Comparison of ENCODE assay signal across 10 mouse cellular contexts in genomic region chr3:87767764-87768163, GRCm38 (mm10). TPM values are rescaled to one million over a fixed set of nuclear protein-coding genes. Genes with fewer than 3 reads are reported as not detected.
A peak's percentile ranks its signal among the peaks of the same experiment; 100 is the strongest.
DNase-seq lines count a peak whose midpoint lies in the region; ATAC-seq lines count a peak whose summit lies in the region.
"Had no signal": no experiment of that assay in that cellular context is flagged by ENCODE, and none has a peak within 500 bp of the region (broad histone marks: within the 10 kb centered on the region; RNA-seq: fewer than 3 reads in every experiment).

No protein-coding gene starts in this region.

- 79% methylated on average over 8 of the region's 8 CpGs for WGBS in forebrain, embryonic 15.5 days
- 82% methylated on average over 8 of the region's 8 CpGs for WGBS in forebrain, embryonic 11.5 days
- 78% methylated on average over 8 of the region's 8 CpGs for WGBS in limb, embryonic 10.5 days

- DNase-seq in forebrain, embryonic 11.5 days (ENCODE audit: low spot score), result no peak
- peak; percentile 49 to 56 for DNase-seq in heart, postnatal 36 days
- no peak for DNase-seq in limb, embryonic 10.5 days (ENCODE audit: low spot score)
- peak; percentile 13 for DNase-seq in naive thymus-derived CD4-positive, alpha-beta T cell, adult 2 months (ENCODE audit: low read depth)
- DNase-seq in MN1 (ENCODE audit: low spot score), result no peak
- DNase-seq in cerebellum, postnatal 4 days (ENCODE audit: low spot score in 2 of 2), result no peak
- no peak for DNase-seq in adrenal gland, adult 18-20 months (ENCODE audit: low spot score in 2 of 2)

- intact Hi-C loops in heart, postnatal 36 days (cut with DNase I), result no loop called here

- no peaks in the 10 kb centered on the region for H3K36me3 ChIP-seq in forebrain, embryonic 15.5 days
- H3K36me3 ChIP-seq in forebrain, embryonic 11.5 days (ENCODE audit: control insufficient read depth, insufficient read depth, low read length), result no peaks in the 10 kb centered on the region
- no peaks in the 10 kb centered on the region for H3K36me3 ChIP-seq in limb, embryonic 10.5 days

- peaks cover 9% of the 10 kb centered on the region for H3K4me1 ChIP-seq in forebrain, embryonic 15.5 days
- H3K4me1 ChIP-seq in forebrain, embryonic 11.5 days (replicated peaks; ENCODE audit: control insufficient read depth, insufficient read depth, low read length), result peaks cover 7% of the 10 kb centered on the region; the same call in 1 of the 2 replicates
- H3K4me1 ChIP-seq in limb, embryonic 10.5 days, result peaks cover 65% of the 10 kb centered on the region

- peaks cover 12% of the 10 kb centered on the region for H3K27me3 ChIP-seq in forebrain, embryonic 15.5 days
- peaks cover 11% of the 10 kb centered on the region; the same call in 1 of the 2 replicates for H3K27me3 ChIP-seq in forebrain, embryonic 11.5 days (ENCODE audit: control insufficient read depth, insufficient read depth, low read length)
- H3K27me3 ChIP-seq in limb, embryonic 10.5 days (ENCODE audit: low read depth, poor library complexity, severe bottlenecking), result peaks cover 38% of the 10 kb centered on the region

- H3K9me3 ChIP-seq in forebrain, embryonic 15.5 days, result no peaks in the 10 kb centered on the region
- no peaks in the 10 kb centered on the region for H3K9me3 ChIP-seq in forebrain, embryonic 11.5 days (ENCODE audit: control insufficient read depth, low read length)
- no peaks in the 10 kb centered on the region for H3K9me3 ChIP-seq in limb, embryonic 10.5 days (replicated peaks)

- H3K4me3 ChIP-seq in forebrain, embryonic 15.5 days, result peak overlapping the region; percentile 35; the same call in 1 of the 2 replicates
- H3K4me3 ChIP-seq in forebrain, embryonic 11.5 days (ENCODE audit: low read depth, low read length), result no peak overlapping the region
- H3K4me3 ChIP-seq in limb, embryonic 10.5 days, result peak overlapping the region; percentile 58

- no peak for ATAC-seq in forebrain, embryonic 15.5 days (replicated peaks)
- no peak for ATAC-seq in forebrain, embryonic 11.5 days (replicated peaks; ENCODE audit: low FRiP score)

- no peak overlapping the region for H3K4me2 ChIP-seq in forebrain, embryonic 15.5 days (replicated peaks)
- H3K4me2 ChIP-seq in forebrain, embryonic 11.5 days (ENCODE audit: low read depth, low read length, severe bottlenecking), result no peak overlapping the region

- no peak overlapping the region for H3K9ac ChIP-seq in forebrain, embryonic 15.5 days (replicated peaks)
- H3K9ac ChIP-seq in forebrain, embryonic 11.5 days (ENCODE audit: low read length), result no peak overlapping the region

- no peak overlapping the region for H3K27ac ChIP-seq in forebrain, embryonic 15.5 days (replicated peaks)
- no peak overlapping the region for H3K27ac ChIP-seq in forebrain, embryonic 11.5 days (ENCODE audit: low read depth, low read length)
- H3K27ac ChIP-seq in limb, embryonic 10.5 days, result peak overlapping the region; percentile 83

RNA-seq across cellular contexts. Expression of gene Lrrc71, which starts 19.3 kb away (rescaled TPM):
- 0.61 and 1.2 TPM in 2 replicates for polyA plus RNA-seq in forebrain, embryonic 15.5 days (2015; fragmentation: Nextera tagmentation; extraction: Ambion mirVana)
- 0.24 and 0.55 TPM in 2 replicates for polyA plus RNA-seq in forebrain, embryonic 11.5 days (2014; fragmentation: Nextera tagmentation; extraction: Ambion mirVana)
- total RNA-seq in heart, postnatal 36 days (2021), result under 1 TPM; 0.14 to 0.28 TPM
- 0.31 and 0.43 TPM in 2 replicates for polyA plus RNA-seq in limb, embryonic 10.5 days (2016; fragmentation: Nextera tagmentation; extraction: Ambion mirVana)
- under 1 TPM; 0.38 to 0.63 TPM for total RNA-seq in adrenal gland, adult 18-20 months (2021)

RNA-seq across cellular contexts. Expression of gene Ntrk1, which starts 27.2 kb away (rescaled TPM):
- 1.0 and 1.3 TPM in 2 replicates for polyA plus RNA-seq in forebrain, embryonic 15.5 days (2015; fragmentation: Nextera tagmentation; extraction: Ambion mirVana)
- polyA plus RNA-seq in forebrain, embryonic 11.5 days (2014; fragmentation: Nextera tagmentation; extraction: Ambion mirVana), result 0.16 and 0.45 TPM in 2 replicates
- under 1 TPM; 0.16 to 0.19 TPM for total RNA-seq in heart, postnatal 36 days (2021)
- polyA plus RNA-seq in limb, embryonic 10.5 days (2016; fragmentation: Nextera tagmentation; extraction: Ambion mirVana), result 0.28 and 0.29 TPM in 2 replicates
- total RNA-seq in adrenal gland, adult 18-20 months (2021), result 10 to 100 TPM in 1 of 2 experiments, 1 to 10 TPM in 1; 7.1 to 12.5 TPM
- total RNA-seq: common myeloid progenitor, adult 5-6 weeks had no signal
- polyA plus RNA-seq: C2C12 had no signal

RNA-seq across cellular contexts. Expression of gene Insrr, which starts 29.0 kb away (rescaled TPM):
- 0.41 and 0.52 TPM in 2 replicates for polyA plus RNA-seq in forebrain, embryonic 15.5 days (2015; fragmentation: Nextera tagmentation; extraction: Ambion mirVana)
- polyA plus RNA-seq in forebrain, embryonic 11.5 days (2014; fragmentation: Nextera tagmentation; extraction: Ambion mirVana), result 0.32 and 0.33 TPM in 2 replicates
- total RNA-seq in heart, postnatal 36 days (2021), result under 1 TPM in 1 of 2 experiments, not detected in 1; 0.08 TPM
- 0.05 and 0.16 TPM in 2 replicates for polyA plus RNA-seq in limb, embryonic 10.5 days (2016; fragmentation: Nextera tagmentation; extraction: Ambion mirVana)
- total RNA-seq in adrenal gland, adult 18-20 months (2021), result 1 to 10 TPM in 1 of 2 experiments, under 1 TPM in 1; 0.76 to 1.2 TPM
- total RNA-seq: common myeloid progenitor, adult 5-6 weeks had no signal
- polyA plus RNA-seq: C2C12 had no signal

RNA-seq across cellular contexts. Expression of gene Pear1, which starts 56.3 kb away (rescaled TPM):
- 4.7 and 7.2 TPM in 2 replicates for polyA plus RNA-seq in forebrain, embryonic 15.5 days (2015; fragmentation: Nextera tagmentation; extraction: Ambion mirVana)
- polyA plus RNA-seq in forebrain, embryonic 11.5 days (2014; fragmentation: Nextera tagmentation; extraction: Ambion mirVana), result 8.2 and 8.6 TPM in 2 replicates
- total RNA-seq in heart, postnatal 36 days (2021), result 10 to 100 TPM; 19.5 to 22.5 TPM
- polyA plus RNA-seq in limb, embryonic 10.5 days (2016; fragmentation: Nextera tagmentation; extraction: Ambion mirVana), result 13.8 and 17.7 TPM in 2 replicates
- 10 to 100 TPM; 20.0 to 20.8 TPM for total RNA-seq in adrenal gland, adult 18-20 months (2021)

Comparison
In these comparisons a context has a peak if more than half of its experiments do, and no peak if none do; other contexts are left out.
1. DNase-seq: peak in heart, postnatal 36 days (2 of 2) and naive thymus-derived CD4-positive, alpha-beta T cell, adult 2 months (single experiment); none in forebrain, embryonic 11.5 days (single experiment), limb, embryonic 10.5 days (single experiment), MN1 (single experiment), cerebellum, postnatal 4 days (0 of 2) and adrenal gland, adult 18-20 months (0 of 2).